Mouse (Mus musculus) megakaryocyte progenitor cell, adult 5-6 weeks (primary cell): ENCODE data around the gene Sbf2. TPM values are rescaled to one million over a fixed set of nuclear protein-coding genes. Genes with fewer than 3 reads are reported as not detected.
"Not testable (repeated sequence)": the region's sequence is repeated elsewhere in the genome, so short reads cannot be mapped to it uniquely, and the experiment has no call there.

Source experiments
- ATAC-seq: replicated peaks from 2 replicates; pipeline ENCODE4 v1.8.0; 2016; ENCODE audit warnings: mild to moderate bottlenecking, moderate TSS enrichment, inconsistent platforms; ENCODE audit not compliant: poor library complexity
- total RNA-seq, 2 experiments: library from RNA; stranded (forward) in 1 of 2; stranded (reverse) in 1 of 2; fragments of 157-497, 149-512 nt in 1 of 2; fragments of 200-1000 nt in 1 of 2; gene quantifications; 2 replicates each; pipeline versions ENCODE4 v1.2.3 to v1.2.4; 2015 to 2017

Gene Sbf2
- total RNA-seq, 2 experiments from 2014 or later = 0.46 to 1.6 TPM

DNA sequence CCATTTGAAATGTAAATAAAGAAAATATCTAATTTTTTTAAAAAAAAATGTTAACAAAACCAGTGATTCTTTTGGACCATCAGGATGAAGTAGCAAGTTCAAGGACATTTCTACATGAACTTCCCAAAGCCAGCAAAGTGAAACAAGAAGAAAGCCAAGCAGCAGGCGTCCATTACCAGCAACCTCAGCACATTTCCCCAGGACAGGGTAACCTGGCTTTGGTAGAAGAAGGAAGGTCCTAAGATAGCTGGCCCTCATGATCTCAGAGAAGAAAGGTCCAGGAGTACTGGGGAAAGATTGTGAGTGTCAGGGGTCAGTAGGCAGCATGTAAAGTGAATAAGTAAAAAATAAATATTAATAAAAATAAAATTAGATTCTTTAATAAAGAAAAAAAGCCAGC, 27.0 kb downstream of the Sbf2 start:
- no peak for ATAC-seq

- no peak for ATAC-seq
These were observed 29.5 kb downstream of the Sbf2 start for GRCm38 (mm10) chr7:110585250-110585649.

- ATAC-seq = no peak
These were observed 30.6 kb downstream of the Sbf2 start for GRCm38 (mm10) chr7:110584159-110584558.

GRCm38 (mm10) chr7:110583705-110584104, 31.0 kb downstream of the Sbf2 start:
- ATAC-seq = no peak

- ATAC-seq = no peak
These were observed 48.7 kb downstream of the Sbf2 start for GRCm38 (mm10) chr7:110565815-110566549.

GRCm38 (mm10) chr7:110561647-110562046, 53.1 kb downstream of the Sbf2 start:
- no peak for ATAC-seq

- peak; percentile 69 for ATAC-seq
These were observed 57.7 kb downstream of the Sbf2 start for GRCm38 (mm10) chr7:110557001-110557400.

GRCm38 (mm10) chr7:110556221-110556620, 58.5 kb downstream of the Sbf2 start:
- ATAC-seq = no peak

DNA sequence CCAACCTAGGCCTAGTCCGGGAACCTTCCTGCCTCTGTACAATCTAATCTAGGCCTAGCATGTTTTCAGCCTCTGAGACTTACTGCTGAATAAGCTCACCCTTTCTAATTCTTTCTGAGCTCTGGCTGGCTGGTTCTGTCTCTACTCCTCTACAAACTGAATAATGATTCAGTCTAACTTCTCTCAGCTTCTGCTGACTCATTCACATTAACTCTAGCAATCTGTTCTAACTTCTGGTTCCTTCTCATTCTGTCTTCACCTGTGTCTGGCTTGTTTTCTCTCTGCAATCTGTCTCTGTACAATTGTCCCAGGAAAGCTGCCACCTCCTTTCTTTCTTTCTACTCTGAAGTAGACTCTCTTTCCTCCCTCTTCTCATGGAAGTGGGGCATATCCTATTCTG, 59.5 kb downstream of the Sbf2 start:
- ATAC-seq = no peak

GRCm38 (mm10) chr7:110548268-110548667, 66.5 kb downstream of the Sbf2 start:
- ATAC-seq = no peak

- no peak for ATAC-seq
These were observed 71.4 kb downstream of the Sbf2 start for GRCm38 (mm10) chr7:110543341-110543740.

- no peak for ATAC-seq
These were observed 75.5 kb downstream of the Sbf2 start for GRCm38 (mm10) chr7:110539266-110539665.

DNA sequence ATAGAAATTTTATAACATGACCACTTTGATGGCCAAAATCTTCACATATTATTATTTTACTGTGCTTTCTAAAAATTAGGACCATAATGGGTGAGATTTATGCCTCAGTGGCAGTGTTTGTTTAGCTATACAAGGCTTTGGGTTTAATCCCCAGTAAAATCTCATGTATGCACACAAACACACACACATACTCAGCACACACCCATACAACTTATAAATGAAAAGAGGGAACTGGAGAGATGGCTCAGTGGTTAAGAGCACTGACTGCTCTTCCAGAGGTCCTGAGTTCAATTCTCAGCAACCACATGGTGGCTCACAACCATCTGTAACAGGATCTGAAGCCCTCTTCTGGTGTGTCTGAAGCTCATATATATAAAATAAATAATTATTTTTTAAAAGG, 84.4 kb downstream of the Sbf2 start:
- not testable (repeated sequence) for ATAC-seq

DNA sequence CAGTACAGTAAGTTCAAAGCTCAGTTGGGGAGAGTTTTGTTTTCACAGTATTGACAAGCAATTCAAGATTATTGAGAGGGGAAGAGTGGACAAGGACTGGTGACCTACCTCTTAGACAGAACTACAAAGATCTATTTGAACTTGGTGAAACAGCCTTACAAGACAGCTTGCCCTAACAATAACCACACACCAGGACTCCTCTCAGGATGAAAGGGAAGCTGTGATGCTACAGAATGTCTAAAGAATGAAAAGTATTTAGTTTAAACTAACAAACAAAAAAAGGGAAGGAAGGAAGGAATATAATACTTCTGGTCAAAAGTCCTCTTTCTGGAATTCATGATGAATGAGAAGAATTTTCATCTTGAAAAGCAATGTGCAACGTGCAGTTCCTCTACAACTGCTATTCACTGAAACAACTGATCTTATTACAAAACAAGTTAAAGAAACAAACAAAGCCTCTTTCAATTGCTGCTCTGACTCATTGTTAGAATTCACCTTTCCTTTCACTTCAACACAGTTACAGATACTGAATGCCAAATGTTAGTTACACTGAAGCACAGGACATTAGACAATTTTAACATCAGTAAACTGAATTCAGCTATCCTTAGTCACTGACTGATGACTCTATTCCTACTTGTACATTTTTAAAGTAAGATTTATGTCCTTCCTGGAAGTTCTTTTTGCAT, 89.5 kb downstream of the Sbf2 start:
- ATAC-seq = no peak

GRCm38 (mm10) chr7:110516241-110517220, 98.2 kb downstream of the Sbf2 start:
- no peak for ATAC-seq

DNA sequence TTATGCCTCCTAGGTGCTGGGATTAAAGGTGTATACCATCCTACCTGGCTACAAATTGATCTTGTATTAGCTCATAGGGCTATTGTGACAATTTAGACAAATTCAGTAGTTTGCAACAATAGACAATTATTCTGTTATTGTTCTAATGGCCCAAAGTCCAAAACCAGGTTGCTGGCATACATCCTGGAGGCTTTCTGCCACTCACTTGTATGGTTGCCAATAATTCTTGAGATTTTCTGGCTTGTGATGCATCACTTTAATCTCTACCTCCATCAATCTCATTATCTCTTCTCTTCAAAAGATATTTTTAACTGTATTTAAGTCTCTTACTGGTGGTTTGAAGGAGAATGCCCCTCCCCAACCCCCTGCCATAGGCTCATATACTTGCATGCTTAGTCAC, 100.6 kb downstream of the Sbf2 start:
- no peak for ATAC-seq

DNA sequence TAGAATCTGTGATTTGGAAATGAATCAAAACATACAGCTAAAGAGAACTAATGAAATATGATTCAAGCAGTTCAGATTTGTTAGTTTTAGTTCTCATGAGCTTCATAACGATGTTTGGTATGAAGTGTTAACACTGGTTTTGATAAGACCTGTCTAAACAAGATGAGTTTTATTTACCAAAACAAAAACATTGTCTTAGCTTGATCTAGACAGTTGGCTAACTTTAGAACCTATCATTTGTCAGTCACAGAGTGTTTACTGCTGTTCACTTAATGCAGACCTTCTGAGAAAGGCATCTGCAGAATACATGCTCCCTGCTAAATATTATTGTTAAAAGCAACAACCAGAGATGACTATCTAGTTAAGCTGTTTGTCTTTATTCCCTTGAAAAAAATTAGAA, 116.1 kb downstream of the Sbf2 start:
- ATAC-seq = no peak

- no peak for ATAC-seq
These were observed 123.7 kb downstream of the Sbf2 start for GRCm38 (mm10) chr7:110491038-110491437.

- no peak for ATAC-seq
These were observed 129.7 kb downstream of the Sbf2 start for GRCm38 (mm10) chr7:110485051-110485450.

DNA sequence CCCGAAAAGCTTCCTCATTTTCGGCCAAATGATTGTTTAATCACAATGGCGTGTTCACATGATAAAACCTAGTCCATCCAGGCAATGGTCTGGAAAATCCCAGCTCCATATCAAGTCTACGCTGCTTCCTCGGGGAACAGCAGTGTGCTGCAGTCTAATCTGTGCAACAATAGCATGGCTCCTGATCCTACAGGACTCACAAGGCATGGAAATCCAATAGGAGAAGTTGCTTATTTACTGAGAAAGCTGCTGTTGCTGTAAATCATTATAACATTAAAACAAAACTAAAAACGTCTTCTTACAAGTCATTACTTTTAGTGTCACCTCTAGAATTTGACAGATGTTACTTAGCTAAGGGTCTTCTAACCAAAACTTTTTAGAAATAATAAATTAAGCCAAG, 143.7 kb downstream of the Sbf2 start:
- no peak for ATAC-seq

DNA sequence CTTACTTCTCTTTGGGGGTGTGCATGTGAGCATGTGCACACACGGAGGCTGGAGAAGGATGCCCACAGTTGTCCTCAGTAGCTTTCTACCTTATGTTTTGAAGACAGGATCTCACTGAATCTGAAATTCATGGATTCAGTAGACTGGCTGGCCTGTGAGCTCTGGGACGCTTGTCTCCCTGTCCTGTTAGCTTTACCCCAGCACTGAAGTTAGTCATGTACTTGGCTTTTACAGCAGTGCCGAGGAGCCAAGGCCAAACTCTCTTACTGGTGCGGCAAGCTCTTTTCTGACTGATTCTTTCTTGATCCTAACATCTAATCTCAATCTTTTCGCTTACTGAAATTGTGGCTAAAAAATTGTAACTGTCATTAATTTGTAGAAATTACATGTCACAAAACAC, 151.3 kb downstream of the Sbf2 start:
- ATAC-seq = no peak
